Mouse (Mus musculus) neural tube, embryonic 15.5 days (tissue): ENCODE measurements around the gene Slc9a8. TPM values are rescaled to one million over a fixed set of nuclear protein-coding genes. Genes with fewer than 3 reads are reported as not detected.
A peak's percentile ranks its signal among the peaks of the same experiment; 100 is the strongest.

Experiments
- ATAC-seq: fragments of 200-750 bp; cut with Nextera tagmentation; 2 replicates; pipeline ENCODE4 v1.8.0; 2017; ENCODE audit warnings: mild to moderate bottlenecking, moderate TSS enrichment, moderate library complexity; ENCODE audit not compliant: low FRiP score
- H3K27ac ChIP-seq: fragments of 300-500 bp; sonication (generic); replicated peaks from 2 replicates; pipeline ENCODE4 v1.5.1; 2015; ENCODE audit warnings: mild to moderate bottlenecking, inconsistent platforms
- H3K27me3 ChIP-seq: fragments of 300-500 bp; sonication (generic); replicated peaks from 2 replicates; pipeline ENCODE4 v1.6.1; 2015; ENCODE audit warnings: inconsistent platforms
- H3K36me3 ChIP-seq: fragments of 300-500 bp; sonication (generic); 2 replicates; pipeline ENCODE4 v1.6.1; 2015; ENCODE audit warnings: inconsistent platforms
- H3K4me1 ChIP-seq: fragments of 300-500 bp; sonication (generic); 2 replicates; pipeline ENCODE4 v1.6.1; 2015; ENCODE audit warnings: inconsistent platforms
- H3K4me2 ChIP-seq: fragments of 300-500 bp; sonication (generic); 2 replicates; pipeline ENCODE4 v1.6.1; 2015; ENCODE audit warnings: inconsistent platforms, mild to moderate bottlenecking, moderate library complexity
- H3K4me3 ChIP-seq: fragments of 300-500 bp; sonication (generic); replicated peaks from 2 replicates; pipeline ENCODE4 v1.5.1; 2015; ENCODE audit warnings: mild to moderate bottlenecking, inconsistent platforms
- H3K9ac ChIP-seq: fragments of 300-500 bp; sonication (generic); replicated peaks from 2 replicates; pipeline ENCODE4 v1.6.1; 2015; ENCODE audit warnings: mild to moderate bottlenecking, inconsistent platforms
- H3K9me3 ChIP-seq: fragments of 300-500 bp; sonication (generic); replicated peaks from 2 replicates; pipeline ENCODE4 v1.6.1; 2016; ENCODE audit warnings: inconsistent platforms
- WGBS: fragments of 180-500 bp; shearing (Covaris S2); methylation state at CpG from one replicate; pipeline ENCODE4 v1.1.7; 2015; ENCODE audit warnings: mixed read lengths; 5-methylcytosine and 5-hydroxymethylcytosine counted together
- polyA plus RNA-seq: library from polyadenylated mRNA; unstranded; fragments of >200 nt; fragmentation: Nextera tagmentation; extraction: Ambion mirVana; gene quantifications from 2 replicates; pipeline ENCODE4 v1.2.1, GENCODE M21; 2015

The Slc9a8 gene
- polyA plus RNA-seq, 1 experiment from 2014 or later = 21.2 TPM

DNA sequence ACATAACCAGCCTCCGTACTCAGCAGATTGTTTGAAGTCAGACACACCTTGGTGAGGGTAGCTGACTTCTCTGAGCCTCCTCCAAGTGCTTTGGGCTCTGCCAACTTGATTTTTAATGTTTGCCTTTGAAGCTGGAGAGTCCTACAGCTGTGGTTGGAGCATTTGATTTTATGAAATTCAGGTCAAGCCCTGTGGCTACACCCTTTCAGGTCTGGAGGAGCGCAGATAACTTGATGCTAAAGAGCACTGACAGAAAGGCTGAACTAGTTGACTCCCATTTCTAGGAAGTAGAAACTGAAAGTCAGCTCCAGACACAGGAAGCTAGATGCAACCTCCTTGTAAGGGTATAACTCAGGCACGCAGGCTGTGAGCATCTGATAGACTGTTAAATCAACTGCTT lies 83.6 kb downstream of the Slc9a8 start:
- Histone ChIP-seq H3K36me3 (peaks cover 28% of the 10 kb centered on the region), H3K27me3 (no peaks in the 10 kb centered on the region), H3K9ac (no peak overlapping the region), H3K4me2 (peak overlapping the region; percentile 89), H3K27ac (no peak overlapping the region), H3K4me3 (no peak overlapping the region), H3K4me1 (peaks cover 42% of the 10 kb centered on the region), H3K9me3 (no peaks in the 10 kb centered on the region)
- no peak for ATAC-seq
- 89% methylated on average over 3 of the region's 3 CpGs for WGBS

GRCm38 (mm10) chr2:167506546-167507260 lies 85.2 kb downstream of the Slc9a8 start:
- H3K4me3 ChIP-seq = no peak overlapping the region
- no peak overlapping the region for H3K9ac ChIP-seq
- no peaks in the 10 kb centered on the region for H3K27me3 ChIP-seq
- no peak overlapping the region for H3K4me2 ChIP-seq
- no peaks in the 10 kb centered on the region for H3K9me3 ChIP-seq
- peaks cover 43% of the 10 kb centered on the region for H3K36me3 ChIP-seq
- ATAC-seq = no peak
- H3K27ac ChIP-seq = no peak overlapping the region
- 97% methylated on average over 10 of the region's 10 CpGs for WGBS
- H3K4me1 ChIP-seq = peaks cover 42% of the 10 kb centered on the region

DNA sequence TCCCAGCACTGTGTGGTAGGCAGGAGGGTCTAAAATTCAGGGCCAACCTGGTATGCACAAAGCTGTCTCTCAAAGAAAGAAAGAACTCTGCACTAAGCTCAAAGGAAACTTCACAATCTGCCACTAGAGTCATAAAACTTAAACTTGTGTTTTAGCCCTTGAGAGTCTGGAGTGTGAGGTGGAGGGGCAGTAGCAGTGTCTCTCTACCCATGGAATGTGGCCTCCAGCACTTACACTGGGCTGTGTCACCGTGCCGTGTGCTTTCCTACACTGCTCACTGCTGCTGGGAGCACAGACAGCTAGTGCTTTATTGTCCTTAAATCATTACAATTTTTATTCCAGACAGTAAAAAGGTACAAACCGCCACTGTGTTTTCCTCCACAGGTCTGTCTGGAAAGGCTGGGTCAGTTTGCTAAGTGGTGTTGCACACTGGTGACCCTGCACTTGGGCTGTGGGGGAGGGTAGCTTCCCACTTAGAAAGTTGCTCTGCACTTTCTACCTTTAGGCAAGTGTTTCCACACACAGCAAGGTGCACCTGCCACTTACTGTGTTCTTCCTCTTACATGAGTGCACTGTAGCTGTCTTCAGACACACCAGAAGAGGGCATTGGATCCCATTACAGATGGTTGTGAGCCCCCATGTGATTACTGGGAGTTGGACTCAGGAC lies 86.3 kb downstream of the Slc9a8 start:
- H3K4me1 ChIP-seq = peaks cover 39% of the 10 kb centered on the region
- no peaks in the 10 kb centered on the region for H3K27me3 ChIP-seq
- no peak for ATAC-seq
- H3K9ac ChIP-seq = no peak overlapping the region
- H3K4me2 ChIP-seq = no peak overlapping the region
- no peaks in the 10 kb centered on the region for H3K9me3 ChIP-seq
- no peak overlapping the region for H3K4me3 ChIP-seq
- WGBS = 93% methylated on average over 3 of the region's 3 CpGs
- H3K36me3 ChIP-seq = peaks cover 55% of the 10 kb centered on the region
- no peak overlapping the region for H3K27ac ChIP-seq

DNA sequence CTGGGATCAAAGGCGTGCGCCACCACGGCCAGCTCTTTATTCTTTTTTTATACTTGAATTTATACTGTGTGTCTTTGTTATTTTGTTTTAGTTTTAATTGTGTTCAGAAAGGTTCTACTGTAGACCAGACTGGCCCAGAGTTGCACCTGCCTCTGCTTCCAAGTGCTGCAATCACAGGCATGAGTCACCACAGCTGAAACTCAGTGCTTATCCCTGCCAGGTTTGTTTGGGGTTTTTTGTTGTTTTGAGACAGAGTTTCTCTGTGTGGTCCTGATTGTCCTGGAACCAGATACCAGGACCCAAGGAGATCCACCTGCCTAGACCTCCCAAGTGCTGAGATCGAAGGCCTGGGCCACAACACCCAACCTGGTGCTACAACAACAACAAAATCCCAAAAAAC lies 87.1 kb downstream of the Slc9a8 start:
- Histone ChIP-seq H3K9ac (no peak overlapping the region), H3K27ac (no peak overlapping the region), H3K9me3 (no peaks in the 10 kb centered on the region), H3K4me1 (peaks cover 36% of the 10 kb centered on the region), H3K27me3 (no peaks in the 10 kb centered on the region), H3K4me3 (no peak overlapping the region), H3K4me2 (no peak overlapping the region), H3K36me3 (peaks cover 62% of the 10 kb centered on the region)
- no peak for ATAC-seq
- WGBS = 94% methylated on average over 4 of the region's 4 CpGs

GRCm38 (mm10) chr2:167510485-167510884 lies 89.0 kb downstream of the Slc9a8 start:
- Histone ChIP-seq H3K4me1 (peaks cover 21% of the 10 kb centered on the region), H3K27me3 (no peaks in the 10 kb centered on the region), H3K4me3 (no peak overlapping the region), H3K27ac (no peak overlapping the region), H3K9me3 (no peaks in the 10 kb centered on the region), H3K4me2 (no peak overlapping the region), H3K9ac (no peak overlapping the region), H3K36me3 (peaks cover 80% of the 10 kb centered on the region)
- 87% methylated on average over 3 of the region's 3 CpGs for WGBS
- ATAC-seq = no peak

- no peak overlapping the region for H3K4me2 ChIP-seq
- H3K36me3 ChIP-seq = peaks cover 93% of the 10 kb centered on the region
Measured at GRCm38 (mm10) chr2:167512365-167512764, 90.9 kb downstream of the Slc9a8 start.

GRCm38 (mm10) chr2:167512970-167513369 lies 91.5 kb downstream of the Slc9a8 start:
- Histone ChIP-seq H3K4me2 (no peak overlapping the region), H3K4me1 (no peaks in the 10 kb centered on the region), H3K27ac (no peak overlapping the region), H3K27me3 (no peaks in the 10 kb centered on the region), H3K9me3 (no peaks in the 10 kb centered on the region), H3K36me3 (peaks cover 93% of the 10 kb centered on the region), H3K9ac (no peak overlapping the region), H3K4me3 (no peak overlapping the region)
- ATAC-seq = no peak
- WGBS = 93% methylated on average over 5 of the region's 5 CpGs

More at GRCm38 (mm10) chr2:167512365-167512764, 90.9 kb downstream of the Slc9a8 start:
- no peak overlapping the region for H3K27ac ChIP-seq
- no peak overlapping the region for H3K4me3 ChIP-seq
- no peak for ATAC-seq
- H3K9ac ChIP-seq = no peak overlapping the region
- H3K4me1 ChIP-seq = peaks cover 2% of the 10 kb centered on the region; the same call in 1 of the 2 replicates
- no peaks in the 10 kb centered on the region for H3K9me3 ChIP-seq
- 79% methylated on average over 9 of the region's 9 CpGs for WGBS
- no peaks in the 10 kb centered on the region for H3K27me3 ChIP-seq

DNA sequence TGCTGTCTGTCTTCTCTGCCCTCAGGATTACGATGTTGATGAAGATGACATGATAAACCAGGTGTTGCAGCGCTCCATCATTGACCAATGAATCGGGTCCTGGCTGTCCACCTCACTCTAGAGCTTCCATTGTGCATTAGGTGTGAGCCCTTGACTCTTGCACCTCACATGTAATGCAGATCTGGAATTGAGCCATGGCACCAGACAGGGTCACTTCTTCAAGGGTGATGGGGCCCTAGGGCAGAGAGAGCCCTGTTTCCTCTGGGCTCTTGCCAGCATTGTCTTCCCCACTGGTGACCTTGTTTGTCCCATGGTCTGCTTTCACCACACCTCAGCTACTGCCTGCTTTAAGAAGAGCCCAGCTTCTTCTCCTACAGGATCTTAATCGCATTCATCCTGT lies 93.1 kb downstream of the Slc9a8 start:
- 99% methylated on average over 4 of the region's 4 CpGs for WGBS
- H3K9me3 ChIP-seq = no peaks in the 10 kb centered on the region
- no peaks in the 10 kb centered on the region for H3K27me3 ChIP-seq
- no peak overlapping the region for H3K27ac ChIP-seq
- peaks cover 84% of the 10 kb centered on the region for H3K36me3 ChIP-seq
- H3K4me2 ChIP-seq = no peak overlapping the region
- ATAC-seq = no peak
- no peak overlapping the region for H3K4me3 ChIP-seq
- no peak overlapping the region for H3K9ac ChIP-seq
- H3K4me1 ChIP-seq = no peaks in the 10 kb centered on the region

GRCm38 (mm10) chr2:167515688-167516087 lies 94.2 kb downstream of the Slc9a8 start:
- Histone ChIP-seq H3K36me3 (peaks cover 84% of the 10 kb centered on the region), H3K9me3 (no peaks in the 10 kb centered on the region), H3K4me3 (no peak overlapping the region), H3K27me3 (no peaks in the 10 kb centered on the region), H3K27ac (no peak overlapping the region), H3K9ac (no peak overlapping the region), H3K4me2 (no peak overlapping the region), H3K4me1 (no peaks in the 10 kb centered on the region)
- WGBS = 96% methylated on average over 5 of the region's 5 CpGs
- ATAC-seq = no peak

DNA sequence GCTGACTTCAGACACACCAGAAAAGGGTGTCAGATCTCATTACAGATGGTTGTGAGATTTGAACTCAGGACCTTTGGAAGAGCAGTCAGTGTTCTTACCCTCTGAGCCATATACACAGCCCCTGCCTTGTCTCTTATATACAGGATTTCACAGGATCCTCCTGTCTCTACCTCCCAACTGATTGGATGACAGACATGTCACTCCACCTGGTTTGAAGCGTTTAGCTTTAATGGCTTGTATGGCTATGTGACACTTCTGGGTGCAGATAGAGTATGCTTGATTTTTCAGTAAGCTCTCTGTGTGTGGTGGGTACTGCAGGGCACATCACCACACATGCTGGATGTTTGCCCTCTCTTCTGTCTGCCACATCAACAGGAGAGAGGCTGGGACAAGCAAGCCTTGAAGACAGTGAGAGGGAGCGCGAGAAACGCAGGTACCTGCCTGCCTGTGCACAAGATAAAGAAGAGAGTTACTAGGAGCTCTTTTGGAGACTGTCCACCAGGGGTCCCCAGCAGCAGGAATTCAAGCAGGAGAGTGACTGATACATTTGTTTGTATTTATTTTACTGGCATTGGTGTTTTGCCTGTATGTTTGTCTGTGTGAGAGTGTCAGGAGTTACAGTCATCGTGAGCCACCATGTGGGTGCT lies 98.2 kb downstream of the Slc9a8 start:
- Histone ChIP-seq H3K4me2 (no peak overlapping the region), H3K27me3 (no peaks in the 10 kb centered on the region), H3K9me3 (no peaks in the 10 kb centered on the region), H3K9ac (no peak overlapping the region), H3K36me3 (peaks cover 45% of the 10 kb centered on the region), H3K27ac (no peak overlapping the region), H3K4me1 (no peaks in the 10 kb centered on the region), H3K4me3 (no peak overlapping the region)
- no peak for ATAC-seq
- 85% methylated on average over 5 of the region's 5 CpGs for WGBS
